Mouse (Mus musculus) embryonic facial prominence, embryonic 15.5 days (tissue): Measurements from ENCODE around the gene Efcab11. TPM values are rescaled to one million over a fixed set of nuclear protein-coding genes. Genes with fewer than 3 reads are reported as not detected.

Source experiments
- ATAC-seq: fragments of 200-750 bp; cut with Nextera tagmentation; 2 replicates; pipeline ENCODE4 v1.8.0; 2017; ENCODE audit warnings: low read depth, moderate TSS enrichment; ENCODE audit not compliant: insufficient number of reproducible peaks, low FRiP score, low TSS enrichment
- H3K27ac ChIP-seq: fragments of 300-500 bp; sonication (generic); replicated peaks from 2 replicates; pipeline ENCODE4 v1.5.1; 2015; ENCODE audit warnings: mild to moderate bottlenecking, inconsistent platforms
- H3K27me3 ChIP-seq: fragments of 300-500 bp; sonication (generic); 2 replicates; pipeline ENCODE4 v1.6.1; 2015; ENCODE audit warnings: inconsistent platforms
- H3K36me3 ChIP-seq: fragments of 300-500 bp; sonication (generic); 2 replicates; pipeline ENCODE4 v1.6.1; 2015; ENCODE audit warnings: mild to moderate bottlenecking, inconsistent platforms
- H3K4me1 ChIP-seq: fragments of 300-500 bp; sonication (generic); 2 replicates; pipeline ENCODE4 v1.6.1; 2015; ENCODE audit warnings: inconsistent platforms
- H3K4me2 ChIP-seq: fragments of 300-500 bp; sonication (generic); replicated peaks from 2 replicates; pipeline ENCODE4 v1.6.1; 2015; ENCODE audit warnings: mild to moderate bottlenecking, inconsistent platforms
- H3K4me3 ChIP-seq: fragments of 300-500 bp; sonication (generic); replicated peaks from 2 replicates; pipeline ENCODE4 v1.5.1; 2015; ENCODE audit warnings: mild to moderate bottlenecking, inconsistent platforms
- H3K9ac ChIP-seq: fragments of 300-500 bp; sonication (generic); 2 replicates; pipeline ENCODE4 v1.6.1; 2015; ENCODE audit warnings: inconsistent platforms
- H3K9me3 ChIP-seq: fragments of 300-500 bp; sonication (generic); replicated peaks from 2 replicates; pipeline ENCODE4 v1.6.1; 2016; ENCODE audit warnings: inconsistent platforms
- WGBS: fragments of 180-500 bp; shearing (Covaris S2); methylation state at CpG from one replicate; pipeline ENCODE4 v1.1.7; 2015; 5-methylcytosine and 5-hydroxymethylcytosine counted together
- polyA plus RNA-seq: library from polyadenylated mRNA; unstranded; fragments of >200 nt; fragmentation: Nextera tagmentation; extraction: Ambion mirVana; gene quantifications from 2 replicates; pipeline ENCODE4 v1.2.1, GENCODE M21; 2015

Gene Efcab11
- polyA plus RNA-seq, 1 experiment from 2014 or later, result 10.9 TPM

GRCm38 (mm10) chr12:99868821-99869220, 15.4 kb downstream of the Efcab11 start:
- H3K36me3 ChIP-seq, result no peaks in the 10 kb centered on the region
- no peaks in the 10 kb centered on the region for H3K9me3 ChIP-seq
- no peak for ATAC-seq
- H3K27ac ChIP-seq, result no peak overlapping the region
- WGBS, result 90% methylated on average over 1 of the region's 1 CpGs
- no peak overlapping the region for H3K4me2 ChIP-seq
- H3K4me1 ChIP-seq, result no peaks in the 10 kb centered on the region
- H3K9ac ChIP-seq, result no peak overlapping the region
- no peaks in the 10 kb centered on the region for H3K27me3 ChIP-seq
- H3K4me3 ChIP-seq, result no peak overlapping the region

- H3K27me3 ChIP-seq, result no peaks in the 10 kb centered on the region
- no peak overlapping the region for H3K4me3 ChIP-seq
- H3K9ac ChIP-seq, result no peak overlapping the region
- no peaks in the 10 kb centered on the region for H3K36me3 ChIP-seq
- H3K4me1 ChIP-seq, result no peaks in the 10 kb centered on the region
- ATAC-seq, result no peak
- no peak overlapping the region for H3K27ac ChIP-seq
- no peaks in the 10 kb centered on the region for H3K9me3 ChIP-seq
- H3K4me2 ChIP-seq, result no peak overlapping the region
These were observed 19.6 kb downstream of the Efcab11 start for GRCm38 (mm10) chr12:99864613-99865012.

- Histone ChIP-seq H3K27ac (no peak overlapping the region), H3K36me3 (no peaks in the 10 kb centered on the region), H3K27me3 (no peaks in the 10 kb centered on the region), H3K9me3 (no peaks in the 10 kb centered on the region), H3K4me3 (no peak overlapping the region), H3K4me2 (no peak overlapping the region), H3K4me1 (no peaks in the 10 kb centered on the region), H3K9ac (no peak overlapping the region)
- ATAC-seq, result no peak
- WGBS, result 70% methylated on average over 4 of the region's 4 CpGs
These were observed 23.3 kb downstream of the Efcab11 start for GRCm38 (mm10) chr12:99860981-99861380.

DNA sequence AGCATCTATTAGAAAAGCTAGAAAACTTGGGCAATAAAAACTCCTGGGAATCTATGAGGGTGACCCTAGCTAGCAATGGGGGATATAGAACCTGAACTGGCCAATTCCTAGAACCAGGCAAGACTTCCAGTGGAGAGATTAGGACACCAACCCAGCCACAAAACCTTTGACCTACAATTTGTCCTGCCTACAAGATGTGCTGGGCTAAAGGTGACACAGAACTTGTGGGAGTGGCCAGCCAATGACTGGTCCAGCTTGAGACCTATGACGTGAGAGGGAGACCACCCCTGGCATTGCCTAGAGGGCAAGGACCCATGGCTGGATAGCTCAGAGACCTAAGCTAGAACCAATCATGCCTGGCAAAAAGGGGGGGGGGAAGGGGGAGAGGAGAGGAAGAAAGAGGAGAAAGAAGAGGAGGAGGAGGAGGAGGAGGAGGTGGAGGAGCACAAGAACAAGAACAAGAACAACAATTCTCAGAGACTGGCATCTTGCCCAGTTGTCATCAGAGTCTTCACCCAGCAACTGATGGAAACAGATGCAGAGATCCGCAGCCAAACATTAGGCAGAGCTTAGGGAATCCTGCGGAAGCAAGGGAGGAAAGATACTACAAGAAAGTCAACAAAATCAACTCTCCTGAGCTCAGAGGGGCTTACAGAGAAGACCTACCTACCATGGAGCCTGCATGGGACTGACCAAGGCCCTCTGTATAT, 24.7 kb downstream of the Efcab11 start:
- H3K27me3 ChIP-seq, result no peaks in the 10 kb centered on the region
- H3K36me3 ChIP-seq, result no peaks in the 10 kb centered on the region
- no peak overlapping the region for H3K27ac ChIP-seq
- H3K9me3 ChIP-seq, result no peaks in the 10 kb centered on the region
- H3K4me3 ChIP-seq, result no peak overlapping the region
- no peak overlapping the region for H3K9ac ChIP-seq
- ATAC-seq, result no peak
- no peaks in the 10 kb centered on the region for H3K4me1 ChIP-seq
- 59% methylated on average over 3 of the region's 3 CpGs for WGBS
- no peak overlapping the region for H3K4me2 ChIP-seq

DNA sequence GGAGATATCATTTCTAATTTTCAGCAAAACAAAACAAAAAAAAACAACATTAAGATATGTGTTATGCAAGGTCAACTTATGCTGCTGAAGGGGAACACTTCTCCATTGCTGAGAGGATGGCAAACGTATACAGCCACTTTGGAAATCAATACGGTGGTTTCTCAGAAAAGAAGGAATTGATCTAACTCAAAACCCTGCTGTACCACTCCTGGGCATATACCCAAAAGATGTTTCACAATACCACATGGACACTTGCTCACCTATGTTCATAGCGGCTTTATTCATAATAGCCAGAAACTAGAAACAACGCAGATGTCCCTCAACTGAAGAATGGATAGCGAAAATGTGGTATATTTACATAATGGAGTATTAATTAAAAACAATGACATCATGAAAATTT, 25.6 kb downstream of the Efcab11 start:
- Histone ChIP-seq H3K9ac (no peak overlapping the region), H3K9me3 (no peaks in the 10 kb centered on the region), H3K4me3 (no peak overlapping the region), H3K4me2 (no peak overlapping the region), H3K27ac (no peak overlapping the region), H3K27me3 (no peaks in the 10 kb centered on the region), H3K36me3 (no peaks in the 10 kb centered on the region), H3K4me1 (no peaks in the 10 kb centered on the region)
- WGBS, result 89% methylated on average over 5 of the region's 5 CpGs
- ATAC-seq, result no peak

DNA sequence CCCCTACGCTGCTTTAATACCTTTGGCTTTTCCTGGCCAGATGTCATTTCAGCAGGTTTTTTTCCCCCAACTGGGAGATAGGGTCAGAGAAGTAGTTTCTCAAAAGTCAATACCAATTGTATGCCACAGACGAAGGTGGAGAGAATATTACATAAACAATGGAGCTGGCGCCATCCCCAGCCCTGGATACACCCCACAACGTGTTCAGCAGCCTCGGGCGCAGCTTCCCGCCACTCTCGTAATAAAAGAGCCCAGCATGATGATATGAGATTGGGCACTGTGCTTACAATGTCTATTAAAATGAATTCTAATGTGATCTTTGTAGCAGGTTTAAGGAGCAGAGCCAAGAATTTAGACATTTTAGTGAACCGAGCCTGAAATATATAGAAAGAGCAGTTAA, 28.2 kb downstream of the Efcab11 start:
- H3K4me3 ChIP-seq, result no peak overlapping the region
- no peaks in the 10 kb centered on the region for H3K36me3 ChIP-seq
- H3K9me3 ChIP-seq, result no peaks in the 10 kb centered on the region
- H3K4me1 ChIP-seq, result no peaks in the 10 kb centered on the region
- H3K27me3 ChIP-seq, result no peaks in the 10 kb centered on the region
- H3K4me2 ChIP-seq, result no peak overlapping the region
- WGBS, result 71% methylated on average over 9 of the region's 9 CpGs
- no peak overlapping the region for H3K27ac ChIP-seq
- ATAC-seq, result no peak
- no peak overlapping the region for H3K9ac ChIP-seq

DNA sequence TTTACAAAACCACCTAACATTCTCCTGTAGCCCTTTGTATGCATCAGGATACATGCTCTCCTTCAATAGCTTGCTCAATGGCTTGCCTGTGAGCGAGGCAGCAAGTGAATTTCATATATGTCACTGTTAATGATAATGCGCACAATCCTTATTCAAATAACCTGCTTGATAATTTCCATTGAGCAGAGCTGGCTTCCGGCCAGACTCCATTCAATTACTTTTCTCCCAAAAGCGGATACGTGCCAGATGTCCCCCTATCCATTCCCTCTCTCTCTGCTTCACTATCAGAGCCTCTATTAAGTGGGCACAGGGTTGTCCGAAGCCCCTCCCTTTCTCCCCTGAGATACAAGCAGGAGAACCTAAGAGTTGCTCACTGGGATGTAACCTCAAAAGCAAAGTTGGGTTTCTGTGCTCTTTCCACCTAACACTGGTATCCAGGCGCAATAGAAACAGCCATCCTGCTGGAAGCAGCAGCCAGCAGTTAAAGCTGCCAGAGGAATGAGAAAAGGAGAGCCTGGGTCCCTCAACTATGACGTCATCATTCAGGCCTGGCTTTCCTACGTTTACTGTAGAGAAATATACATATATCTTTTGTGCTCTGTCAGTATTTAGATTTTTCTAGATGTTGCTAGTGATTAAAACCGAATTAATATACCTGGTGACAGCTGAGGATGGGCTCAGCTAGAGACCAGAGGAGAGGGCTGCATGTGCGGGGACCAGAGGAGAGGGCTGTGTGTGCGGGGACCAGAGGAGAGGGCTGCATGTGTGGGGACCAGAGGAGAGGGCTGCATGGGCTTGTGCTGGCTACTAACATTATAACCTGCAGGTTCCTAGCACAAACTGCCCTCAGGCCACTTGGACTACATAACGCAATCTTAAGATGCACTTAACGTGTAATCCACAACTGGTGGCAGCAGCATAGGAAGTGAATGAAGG, 30.6 kb downstream of the Efcab11 start:
- no peak for ATAC-seq
- Histone ChIP-seq H3K9ac (no peak overlapping the region), H3K9me3 (no peaks in the 10 kb centered on the region), H3K4me3 (no peak overlapping the region), H3K27ac (no peak overlapping the region), H3K36me3 (no peaks in the 10 kb centered on the region), H3K4me2 (no peak overlapping the region), H3K4me1 (no peaks in the 10 kb centered on the region), H3K27me3 (no peaks in the 10 kb centered on the region)
- WGBS, result 75% methylated on average over 14 of the region's 14 CpGs

DNA sequence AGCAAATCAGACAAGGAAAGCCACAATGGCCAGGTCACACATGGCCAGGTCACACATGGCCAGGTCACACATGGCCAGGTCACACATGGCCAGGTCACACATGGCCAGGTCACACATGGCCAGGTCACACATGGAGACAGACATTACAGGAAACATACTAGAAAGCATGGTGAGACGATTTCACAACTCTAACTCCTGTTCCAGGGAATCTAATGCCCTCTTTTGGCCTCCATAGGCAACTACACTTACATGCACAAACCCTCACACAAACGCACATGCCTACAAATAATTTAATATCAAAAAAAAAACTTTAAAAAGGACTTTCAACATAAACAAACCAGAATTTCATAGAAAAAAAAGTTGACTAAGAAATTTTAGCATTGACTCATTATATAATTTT, 34.2 kb downstream of the Efcab11 start:
- ATAC-seq, result no peak
- Histone ChIP-seq H3K9ac (no peak overlapping the region), H3K36me3 (no peaks in the 10 kb centered on the region), H3K9me3 (no peaks in the 10 kb centered on the region), H3K4me1 (no peaks in the 10 kb centered on the region), H3K4me3 (no peak overlapping the region), H3K4me2 (no peak overlapping the region), H3K27ac (no peak overlapping the region), H3K27me3 (no peaks in the 10 kb centered on the region)
- WGBS, result 90% methylated on average over 2 of the region's 2 CpGs

- Histone ChIP-seq H3K27me3 (no peaks in the 10 kb centered on the region), H3K4me3 (no peak overlapping the region), H3K9ac (no peak overlapping the region), H3K27ac (no peak overlapping the region), H3K4me2 (no peak overlapping the region), H3K36me3 (no peaks in the 10 kb centered on the region), H3K9me3 (no peaks in the 10 kb centered on the region), H3K4me1 (no peaks in the 10 kb centered on the region)
- 93% methylated on average over 8 of the region's 8 CpGs for WGBS
- no peak for ATAC-seq
These were observed 39.3 kb downstream of the Efcab11 start for GRCm38 (mm10) chr12:99844951-99845350.

GRCm38 (mm10) chr12:99838703-99839102, 45.5 kb downstream of the Efcab11 start:
- H3K9ac ChIP-seq, result no peak overlapping the region
- H3K36me3 ChIP-seq, result no peaks in the 10 kb centered on the region

DNA sequence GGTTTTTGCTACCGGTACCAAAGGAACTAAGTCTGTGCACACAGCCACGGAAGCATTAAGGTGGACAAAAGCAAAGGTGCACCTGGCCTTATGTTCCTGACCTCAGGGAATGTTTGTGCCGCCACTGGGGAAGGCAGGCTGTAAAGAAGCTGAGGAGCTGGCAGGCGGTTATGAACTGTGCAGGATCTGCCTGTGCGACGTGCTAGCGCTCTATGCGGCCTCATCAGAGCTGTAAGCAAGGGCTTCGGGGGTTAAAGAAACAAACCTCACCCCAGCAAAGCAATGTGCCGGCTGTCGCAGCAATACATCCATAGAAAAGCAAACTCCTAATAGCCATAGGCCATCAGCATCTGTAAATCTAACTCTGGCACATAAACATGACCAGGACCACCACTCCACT, 46.1 kb downstream of the Efcab11 start:
- Histone ChIP-seq H3K36me3 (no peaks in the 10 kb centered on the region), H3K9me3 (no peaks in the 10 kb centered on the region), H3K9ac (no peak overlapping the region), H3K27me3 (no peaks in the 10 kb centered on the region), H3K4me3 (no peak overlapping the region), H3K4me1 (0 out of 2 replicates have a peak, but pooled peaks cover 4% of the 10 kb centered on the region), H3K27ac (no peak overlapping the region), H3K4me2 (no peak overlapping the region)
- no peak for ATAC-seq
- 73% methylated on average over 11 of the region's 11 CpGs for WGBS

More at GRCm38 (mm10) chr12:99838703-99839102, 45.5 kb downstream of the Efcab11 start:
- no peak for ATAC-seq
- Histone ChIP-seq H3K4me1 (0 out of 2 replicates have a peak, but pooled peaks cover 4% of the 10 kb centered on the region), H3K9me3 (no peaks in the 10 kb centered on the region), H3K4me3 (no peak overlapping the region), H3K27me3 (no peaks in the 10 kb centered on the region), H3K27ac (no peak overlapping the region), H3K4me2 (no peak overlapping the region)
- 95% methylated on average over 14 of the region's 14 CpGs for WGBS
